Mouse (Mus musculus) ES-Bruce4 (cell line): ENCODE data around the gene Dnajc28.

Source experiments
- CTCF ChIP-seq: IDR thresholded peaks from one replicate; pipeline ENCODE4 v1.8.1; 2011; ENCODE audit warnings: low read depth, low read length
- EP300 ChIP-seq: IDR thresholded peaks from 2 replicates; pipeline ENCODE4 v1.6.1; 2011; ENCODE audit warnings: low read depth, low read length; ENCODE audit not compliant: insufficient read depth
- POLR2A ChIP-seq: IDR thresholded peaks from one replicate; pipeline ENCODE4 v1.8.1; 2011; ENCODE audit warnings: low read length; ENCODE audit not compliant: insufficient read depth

DNA sequence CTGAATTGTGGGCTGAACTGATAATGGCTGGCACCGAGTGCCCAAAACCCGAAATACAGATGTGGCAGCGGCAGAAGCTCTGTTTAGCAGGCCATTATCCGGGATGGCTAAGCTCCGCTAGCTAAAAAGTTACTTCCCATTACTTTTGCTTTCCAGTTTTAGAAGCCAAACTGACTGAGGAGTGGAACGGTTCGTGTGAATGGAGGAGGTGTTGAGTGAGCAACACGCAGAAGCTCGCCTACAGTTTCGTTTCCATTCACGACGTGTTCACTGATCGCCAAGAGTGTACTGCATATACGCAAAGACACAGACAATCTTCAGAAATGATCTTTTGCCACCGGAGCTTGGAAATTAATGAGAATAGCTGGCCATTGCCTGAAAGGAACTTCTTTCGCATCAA, 43.5 kb upstream of the Dnajc28 start:
- no peak for TF ChIP-seq POLR2A
- no peak for TF ChIP-seq CTCF
- TF ChIP-seq EP300 = no peak
